Mouse (Mus musculus) megakaryocyte progenitor cell, adult 5-6 weeks (primary cell): ENCODE measurements around the gene Axdnd1. TPM values are rescaled to one million over a fixed set of nuclear protein-coding genes. Genes with fewer than 3 reads are reported as not detected.
"Not testable (repeated sequence)": the region's sequence is repeated elsewhere in the genome, so short reads cannot be mapped to it uniquely, and the experiment has no call there.

ENCODE experiments used
- ATAC-seq: replicated peaks from 2 replicates; pipeline ENCODE4 v1.8.0; 2016; ENCODE audit warnings: mild to moderate bottlenecking, moderate TSS enrichment, inconsistent platforms; ENCODE audit not compliant: poor library complexity
- total RNA-seq, 2 experiments: library from RNA; stranded (forward) in 1 of 2; stranded (reverse) in 1 of 2; fragments of 157-497, 149-512 nt in 1 of 2; fragments of 200-1000 nt in 1 of 2; gene quantifications; 2 replicates each; pipeline versions ENCODE4 v1.2.3 to v1.2.4; 2015 to 2017

Axdnd1 gene
- total RNA-seq, 2 experiments from 2014 or later = 0.52 TPM; not detected in 1

DNA sequence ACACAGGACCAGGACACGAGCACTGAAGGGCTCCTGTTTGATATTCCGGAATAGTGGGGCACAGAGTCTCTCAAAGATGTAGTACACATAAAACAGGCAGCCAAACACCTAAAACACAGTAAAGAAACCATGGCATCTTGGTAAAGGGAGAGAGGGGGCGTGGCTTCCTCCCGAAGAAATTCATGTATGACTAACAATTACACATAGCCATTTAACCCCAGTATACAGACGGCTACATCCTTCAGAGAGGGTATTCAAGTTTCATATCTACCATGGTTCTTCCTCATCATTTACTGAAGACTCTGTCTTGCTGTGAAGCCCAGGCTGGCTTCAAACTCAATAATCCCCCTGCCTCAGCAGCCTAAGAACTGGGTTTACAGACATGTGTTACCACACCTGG lies 16.8 kb upstream of the Axdnd1 start:
- no peak for ATAC-seq

DNA sequence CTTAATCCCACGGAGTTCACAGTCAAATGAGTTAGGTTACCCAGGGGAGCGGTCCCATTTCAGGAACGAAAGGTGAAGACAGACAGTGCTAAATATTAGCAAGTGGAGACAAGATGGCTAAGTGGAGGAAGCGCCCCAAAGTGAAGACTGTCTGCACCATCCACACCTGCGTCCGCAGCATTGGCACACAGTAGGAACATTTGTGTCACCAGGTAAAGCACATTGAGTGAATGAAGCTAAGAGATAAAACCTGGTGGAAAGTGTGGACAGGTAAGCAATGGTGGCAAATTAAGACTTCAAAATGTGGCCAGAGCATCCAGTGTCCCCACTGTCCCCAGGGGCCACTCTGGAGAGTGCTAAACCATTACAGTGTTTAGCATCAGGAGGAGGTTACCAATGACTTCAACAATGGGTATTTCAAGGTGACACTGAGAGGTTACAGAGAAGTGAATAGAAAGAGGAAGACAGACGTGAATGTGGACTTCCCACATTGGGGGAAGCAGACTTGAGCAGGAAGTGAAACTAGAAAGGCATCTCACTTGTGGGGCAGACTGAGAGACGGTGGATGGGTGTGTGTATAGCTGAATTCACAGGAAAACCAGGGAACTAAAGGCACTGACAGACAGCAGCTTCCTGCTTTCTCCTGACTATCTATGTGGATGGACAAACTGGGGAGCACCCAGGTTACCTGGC lies 16.2 kb upstream of the Axdnd1 start:
- peak; percentile 99 for ATAC-seq

DNA sequence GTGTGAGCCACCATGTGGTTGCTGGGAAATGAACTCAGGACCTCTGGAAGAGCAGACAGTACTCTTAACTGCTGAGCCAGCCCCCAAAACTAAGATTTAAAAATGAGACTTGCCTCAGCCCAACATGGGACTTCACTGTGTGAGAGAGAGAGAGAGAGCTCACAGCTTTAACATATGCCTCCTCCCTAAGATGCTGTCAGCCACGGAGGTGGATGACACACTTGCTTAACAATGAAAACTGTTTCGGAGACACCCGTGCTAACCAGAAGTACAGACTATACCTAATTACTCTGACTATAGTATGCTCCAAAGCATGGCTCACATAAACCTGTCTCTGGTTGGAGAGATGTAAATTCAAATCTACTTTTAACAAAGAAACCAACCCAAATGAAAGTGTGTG lies 12.5 kb upstream of the Axdnd1 start:
- no peak for ATAC-seq

DNA sequence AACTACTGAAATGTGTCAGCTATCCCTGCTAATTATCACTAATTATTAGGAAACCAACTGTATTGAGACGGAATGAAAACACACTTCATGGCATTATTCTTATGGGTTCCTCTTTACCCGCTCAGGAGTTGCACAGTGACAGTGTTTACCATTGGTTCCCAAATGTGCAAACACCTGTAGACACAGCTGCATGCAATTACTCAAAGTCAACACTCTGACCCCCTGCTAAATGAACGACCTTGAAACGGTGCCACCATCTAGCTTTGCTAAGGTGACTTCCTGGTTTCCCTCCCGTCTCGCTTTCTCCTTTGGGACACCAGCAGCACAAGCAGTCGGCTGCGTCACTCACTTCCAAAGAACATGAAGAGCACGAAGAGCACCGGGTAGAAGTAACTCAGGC lies 11.5 kb upstream of the Axdnd1 start:
- ATAC-seq = no peak

DNA sequence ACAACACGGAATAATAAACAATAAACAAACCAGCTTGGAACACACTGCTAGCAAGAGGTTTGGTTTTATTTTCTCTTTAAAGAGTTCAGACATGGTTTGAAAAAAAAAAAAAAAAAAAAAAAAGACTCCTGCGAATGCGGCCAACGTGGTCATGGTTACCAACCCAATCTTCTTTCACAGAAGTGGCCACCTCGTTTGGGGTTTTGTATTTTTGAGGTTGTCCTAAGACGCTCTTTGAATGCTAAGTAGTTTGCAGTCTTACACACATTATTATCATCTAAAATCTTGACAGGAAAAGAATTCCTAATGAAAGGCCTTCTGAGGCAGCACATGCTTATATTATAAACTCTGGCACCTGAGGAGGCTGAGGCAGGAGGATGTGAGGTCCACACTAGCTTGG lies 7.5 kb upstream of the Axdnd1 start:
- no peak for ATAC-seq

DNA sequence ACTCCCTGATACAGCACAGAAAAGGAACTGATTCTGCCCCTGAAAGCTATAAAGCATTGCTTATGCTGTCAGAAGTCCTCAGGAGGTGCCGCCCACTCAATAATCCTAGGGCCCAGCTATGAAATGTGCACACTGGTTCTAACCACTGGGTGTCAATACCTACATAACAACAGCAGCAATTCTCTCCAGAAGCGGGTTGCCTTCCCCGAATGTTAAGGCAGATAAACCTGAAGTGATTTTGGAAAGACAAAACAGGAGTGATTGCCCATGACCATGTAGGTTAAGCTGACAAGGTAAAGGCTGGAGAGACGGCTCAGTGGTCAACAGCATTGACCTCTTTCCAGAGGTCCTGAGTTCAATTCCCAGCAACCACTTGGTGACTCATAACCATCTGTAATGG lies 4.8 kb upstream of the Axdnd1 start:
- no peak for ATAC-seq

DNA sequence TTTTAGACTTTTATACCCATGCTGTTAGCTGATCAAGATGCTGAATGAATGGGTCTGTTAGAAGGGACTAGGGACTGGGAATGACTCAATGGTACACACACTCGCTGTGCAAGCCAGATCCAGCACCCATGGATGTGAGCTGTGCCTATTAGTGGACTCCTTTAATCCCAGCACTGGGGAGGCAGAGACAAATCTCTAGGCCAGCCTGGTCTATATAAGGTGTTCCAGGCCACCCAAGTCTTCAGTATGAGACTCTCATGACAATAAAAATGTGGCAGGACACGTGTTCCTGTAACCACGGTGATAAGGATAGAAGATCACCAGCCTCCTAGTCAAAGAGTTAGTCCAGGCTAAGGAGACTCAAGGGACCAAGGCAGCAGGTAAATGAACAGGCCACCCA lies 3.1 kb upstream of the Axdnd1 start:
- no peak for ATAC-seq

DNA sequence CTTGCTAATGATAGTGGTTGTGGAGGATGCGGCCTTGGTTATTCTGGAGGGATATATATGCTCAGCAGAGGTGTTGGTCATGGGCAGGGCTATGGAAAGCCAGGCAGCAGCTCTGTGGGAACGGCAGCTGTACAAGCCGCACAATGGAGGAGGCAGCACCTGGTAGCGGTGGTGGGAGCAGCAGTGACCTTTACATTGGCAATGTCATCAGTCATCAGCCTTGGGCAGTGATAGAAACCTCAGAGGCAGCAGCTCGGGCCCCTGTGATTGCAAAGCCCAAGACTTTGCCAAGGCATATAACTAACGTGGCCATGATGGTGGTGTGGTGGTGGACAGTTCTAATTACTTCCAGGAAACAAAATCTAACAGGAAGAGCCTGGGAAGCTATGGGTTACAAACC lies 2.5 kb upstream of the Axdnd1 start:
- no peak for ATAC-seq

DNA sequence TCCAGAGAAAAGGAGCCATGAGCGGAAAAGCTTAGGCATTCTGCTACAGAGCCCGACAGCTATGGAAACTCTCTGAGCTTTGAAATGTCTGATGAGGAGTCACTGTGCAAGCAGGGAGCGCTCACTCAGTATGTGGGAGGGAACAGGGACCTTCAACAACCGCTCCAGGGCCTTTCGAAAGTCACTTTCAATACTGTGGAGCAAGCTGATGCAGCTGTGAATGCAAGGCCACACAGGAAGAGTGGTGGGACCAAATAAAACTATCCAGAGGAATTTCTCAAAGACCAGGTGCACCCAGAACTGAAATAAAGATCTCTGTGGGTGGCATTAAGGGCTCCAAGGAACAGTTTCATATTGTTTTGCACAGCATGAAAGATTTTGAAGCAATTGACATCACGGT lies 1.9 kb upstream of the Axdnd1 start:
- ATAC-seq = no peak

DNA sequence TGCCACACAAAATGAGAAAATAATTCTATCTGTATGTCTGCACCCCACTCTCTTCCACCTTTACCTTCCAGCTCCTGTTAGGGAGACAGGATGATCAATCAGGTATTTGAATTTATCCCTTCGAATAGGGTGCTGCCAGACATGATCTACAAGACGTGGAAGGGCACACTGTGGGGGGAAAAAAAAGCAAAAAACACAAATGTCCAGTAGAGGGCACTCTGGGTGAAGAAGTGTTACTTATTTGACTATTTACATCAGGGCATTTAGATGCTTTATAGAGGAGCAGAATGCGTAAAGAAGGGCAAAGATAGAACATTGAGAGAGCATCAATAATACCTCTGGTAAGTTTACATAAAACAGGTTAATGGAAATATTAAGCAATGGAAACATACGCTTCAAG lies 2.8 kb downstream of the Axdnd1 start:
- ATAC-seq = peak; percentile 47

DNA sequence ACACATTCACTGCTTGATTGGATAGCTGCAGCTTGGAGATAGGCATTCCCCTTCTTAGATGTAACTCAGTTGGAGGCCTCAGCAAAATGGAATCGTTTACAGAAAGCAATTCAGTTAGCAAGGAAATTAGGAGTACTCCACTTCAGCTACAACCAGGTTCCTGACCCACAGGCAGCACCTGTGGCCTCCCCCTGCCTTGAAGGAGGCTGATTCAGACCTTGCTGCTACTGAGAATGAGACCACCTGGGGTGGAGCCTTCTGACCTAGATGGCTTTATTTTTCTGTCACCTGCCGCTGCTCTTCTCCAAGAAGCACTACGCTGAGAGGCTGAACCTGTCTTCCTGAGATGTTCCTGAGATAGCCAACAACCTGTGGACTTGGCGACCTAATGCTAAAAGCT lies 12.4 kb downstream of the Axdnd1 start:
- no peak for ATAC-seq

DNA sequence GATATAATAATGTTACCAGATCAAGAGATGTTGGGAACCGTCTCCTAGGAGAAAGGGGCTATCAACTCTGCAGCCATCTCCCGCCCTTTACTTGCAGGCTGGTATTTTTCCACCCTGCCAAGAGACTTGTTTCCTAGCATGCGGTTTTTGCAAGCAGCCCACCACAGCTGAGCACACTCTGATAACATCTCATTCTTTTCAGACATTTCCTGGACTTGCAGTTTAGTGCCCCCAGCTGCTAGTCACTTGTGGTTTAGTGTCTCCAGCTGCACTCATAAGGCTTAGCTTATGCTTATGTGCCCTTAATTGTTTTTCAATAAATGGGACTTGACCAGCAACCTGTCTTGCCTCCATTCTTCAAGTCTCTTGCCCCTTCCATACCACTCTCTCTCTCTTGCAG lies 13.0 kb downstream of the Axdnd1 start:
- ATAC-seq = peak; percentile 94

DNA sequence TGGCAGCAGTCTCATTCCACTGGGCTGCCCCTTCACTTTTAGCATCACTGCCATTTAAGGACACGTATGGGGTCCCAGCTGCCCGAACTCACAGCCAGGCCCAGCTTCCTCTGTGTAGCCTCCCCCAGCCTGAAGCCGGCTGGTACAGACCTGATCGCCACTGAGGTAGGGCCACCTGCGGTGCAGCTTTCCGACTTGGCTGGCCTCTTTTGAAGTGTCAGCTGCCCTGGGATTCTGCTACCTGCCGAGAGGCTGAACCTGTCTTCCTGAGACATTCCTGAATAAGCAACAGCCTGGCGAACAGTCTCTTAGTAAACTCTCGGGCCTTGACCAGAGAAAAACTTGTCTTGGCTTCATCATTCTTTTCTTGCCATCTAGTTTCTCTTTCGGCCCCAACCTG lies 17.7 kb downstream of the Axdnd1 start:
- no peak for ATAC-seq

DNA sequence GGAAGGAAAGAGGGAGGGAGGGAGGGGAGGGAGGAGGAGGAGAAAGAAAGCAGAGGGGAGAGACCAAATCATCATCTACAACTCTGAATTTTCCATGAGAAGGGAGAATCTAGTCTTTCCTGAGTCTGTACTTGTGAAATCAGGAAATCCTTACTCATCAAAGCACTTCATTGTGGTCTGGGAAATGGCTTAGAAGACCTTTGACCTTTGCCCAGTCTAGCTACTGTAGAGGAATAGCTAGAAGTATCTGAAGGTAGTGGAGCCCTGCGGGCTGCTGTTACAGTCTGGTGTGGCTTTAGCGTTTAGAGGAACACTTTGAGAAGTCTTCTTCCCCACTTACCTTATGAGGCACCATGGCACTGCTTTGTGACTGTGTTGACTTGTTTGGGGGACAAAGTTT lies 18.5 kb downstream of the Axdnd1 start:
- no peak for ATAC-seq

DNA sequence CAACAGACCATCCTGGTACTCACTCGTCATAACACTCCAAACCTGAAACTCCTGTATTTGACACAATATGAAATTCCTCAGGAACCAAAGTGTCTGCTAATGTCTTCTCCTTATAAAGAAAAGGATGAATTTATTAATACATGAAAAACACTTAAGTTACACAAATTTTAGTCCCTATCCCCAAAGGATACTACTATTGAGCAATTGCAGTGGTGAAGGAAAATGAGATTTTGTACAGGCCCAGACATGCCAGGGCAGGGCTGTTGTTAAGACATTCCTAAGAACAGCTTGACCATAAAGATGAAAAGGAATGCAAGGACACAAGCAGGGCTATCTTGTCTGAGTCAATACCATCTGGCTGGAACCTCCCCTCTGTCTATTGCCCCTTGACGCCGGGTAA lies 20.8 kb downstream of the Axdnd1 start:
- not testable (repeated sequence) for ATAC-seq

DNA sequence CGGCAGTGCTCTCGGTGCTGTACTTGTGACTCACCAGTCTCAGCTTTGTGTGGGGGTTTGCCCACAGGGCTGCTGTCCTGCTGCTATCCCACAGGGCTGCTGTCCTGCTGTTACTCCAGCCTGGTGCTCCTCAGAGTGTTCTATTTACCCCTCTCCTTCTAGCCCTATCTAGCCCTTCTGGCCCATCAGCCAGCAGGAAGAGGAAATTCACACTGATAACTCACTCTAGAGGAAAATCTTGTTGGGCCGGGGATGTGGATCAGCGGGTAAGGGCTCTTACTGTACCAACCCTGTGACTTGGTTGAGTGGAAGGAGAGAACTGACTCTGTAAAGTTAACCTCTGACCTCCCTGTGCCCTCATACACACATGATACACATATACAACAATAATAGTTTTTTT lies 27.8 kb downstream of the Axdnd1 start:
- ATAC-seq = no peak

DNA sequence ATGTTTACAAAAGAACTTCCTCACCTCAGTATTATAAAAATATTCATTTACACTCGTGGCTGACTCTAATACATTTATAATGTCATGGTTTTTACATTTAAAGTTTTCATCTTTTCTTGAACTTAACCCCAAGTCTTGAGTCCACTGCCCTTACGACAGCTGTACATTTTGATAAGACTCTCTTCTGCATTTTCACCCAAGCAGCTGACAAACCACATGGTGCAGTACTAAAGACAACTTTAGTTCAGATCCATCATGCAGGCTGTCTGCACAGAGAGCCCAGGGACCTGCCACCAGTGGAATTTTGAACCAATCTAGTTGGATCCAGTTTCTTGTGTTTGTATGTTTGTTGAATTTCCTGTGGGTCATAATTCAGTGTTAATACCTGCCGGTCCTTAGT lies 34.1 kb downstream of the Axdnd1 start:
- peak; percentile 85 for ATAC-seq

DNA sequence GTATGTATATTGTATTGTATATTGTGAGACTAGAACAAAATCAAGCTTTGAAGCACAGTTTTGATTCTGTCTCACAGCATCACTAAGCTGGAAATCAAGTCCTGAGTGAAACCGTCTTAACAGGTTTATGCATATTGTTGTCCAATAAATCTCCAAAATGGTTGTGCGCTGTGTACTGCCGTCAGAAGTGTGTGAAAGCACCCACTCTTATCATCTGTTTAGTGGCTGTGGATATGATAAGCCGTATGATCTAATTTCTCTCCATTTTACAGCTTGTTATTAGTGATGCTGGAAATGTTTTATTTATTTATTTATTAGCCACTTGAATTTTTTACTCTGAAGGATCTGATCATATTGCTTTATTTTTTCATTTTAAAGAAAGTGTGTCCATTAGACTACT lies 34.7 kb downstream of the Axdnd1 start:
- ATAC-seq = no peak

DNA sequence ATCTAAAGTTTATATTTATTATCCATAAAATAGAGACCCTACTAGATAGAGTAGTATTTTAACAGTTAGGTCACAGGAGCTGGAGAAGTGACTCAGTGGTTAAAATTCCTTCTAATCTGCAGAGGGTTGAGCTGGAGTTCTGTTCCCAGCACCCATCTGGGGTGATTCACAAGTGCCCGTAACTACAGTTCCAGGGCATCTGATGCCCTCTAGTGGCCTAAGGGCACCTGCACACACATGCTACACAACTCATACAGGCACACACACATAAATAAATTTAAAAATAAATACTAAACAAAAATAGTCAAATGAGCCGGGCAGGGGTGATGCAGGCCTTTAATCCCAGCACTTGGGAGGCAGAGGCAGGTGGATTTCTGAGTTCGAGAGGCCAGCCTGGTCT lies 39.7 kb downstream of the Axdnd1 start:
- ATAC-seq = no peak

DNA sequence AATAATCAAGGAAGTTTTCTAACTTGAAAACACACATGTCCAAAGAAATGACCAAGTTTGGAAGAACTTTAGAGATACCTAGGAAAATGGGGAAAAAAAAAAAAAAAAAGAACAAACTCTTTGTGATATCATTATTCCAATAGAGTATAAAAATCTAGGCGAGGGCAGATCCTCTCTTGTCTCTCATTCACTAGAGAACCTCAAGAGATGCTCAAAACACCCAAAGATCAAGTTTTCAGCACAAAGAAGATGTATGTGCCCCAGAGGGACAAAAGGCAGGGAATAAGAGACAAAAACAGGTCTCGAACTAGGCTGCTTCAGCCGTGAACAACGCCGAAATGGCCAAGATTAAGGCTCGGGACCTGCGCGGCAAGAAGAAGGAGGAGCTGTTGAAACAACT lies 55.2 kb downstream of the Axdnd1 start, which contains the start of gene Gm2000:
TSS of gene Gm2000 (plus strand) at position 301 of the 400 bp plus-strand sequence.
- no peak for ATAC-seq

DNA sequence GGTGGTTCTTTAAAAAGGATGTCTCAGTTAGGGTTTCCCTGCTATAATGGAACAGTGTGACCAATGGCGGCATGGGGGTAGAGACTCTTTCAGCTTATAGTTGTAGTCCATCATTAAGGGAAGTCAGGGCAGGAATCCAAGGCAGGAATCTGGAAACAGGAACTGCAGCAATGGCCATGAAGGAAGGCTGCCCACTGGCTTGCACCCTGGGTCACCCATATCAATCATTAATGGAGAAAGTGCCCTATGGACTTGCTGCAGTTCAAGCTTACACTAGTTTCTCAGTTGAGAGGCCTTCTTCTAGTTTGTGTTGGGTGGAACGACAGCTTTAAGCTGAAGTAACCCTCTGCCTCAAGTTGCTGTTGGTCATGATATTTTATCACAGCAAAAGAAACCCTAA lies 68.5 kb downstream of the Axdnd1 start:
- no peak for ATAC-seq

DNA sequence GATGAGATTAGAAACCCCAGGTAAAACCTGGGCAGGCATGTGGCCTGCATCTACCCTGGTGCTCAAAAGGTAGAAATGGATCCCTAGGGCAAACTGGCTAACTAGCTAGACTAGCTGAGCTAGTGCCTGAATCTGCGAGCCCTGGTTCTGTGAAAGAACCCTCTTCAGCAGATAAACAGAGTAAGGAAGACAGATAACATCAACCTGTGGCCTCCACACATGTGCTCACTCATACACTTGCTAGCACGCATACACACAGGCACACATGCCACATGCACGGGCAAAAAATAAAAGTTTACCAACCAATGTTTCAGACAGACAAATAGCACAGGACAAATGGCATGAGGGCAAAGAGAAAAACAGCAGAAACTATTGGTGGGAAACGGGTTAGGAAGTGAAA lies 70.5 kb downstream of the Axdnd1 start:
- ATAC-seq = no peak

DNA sequence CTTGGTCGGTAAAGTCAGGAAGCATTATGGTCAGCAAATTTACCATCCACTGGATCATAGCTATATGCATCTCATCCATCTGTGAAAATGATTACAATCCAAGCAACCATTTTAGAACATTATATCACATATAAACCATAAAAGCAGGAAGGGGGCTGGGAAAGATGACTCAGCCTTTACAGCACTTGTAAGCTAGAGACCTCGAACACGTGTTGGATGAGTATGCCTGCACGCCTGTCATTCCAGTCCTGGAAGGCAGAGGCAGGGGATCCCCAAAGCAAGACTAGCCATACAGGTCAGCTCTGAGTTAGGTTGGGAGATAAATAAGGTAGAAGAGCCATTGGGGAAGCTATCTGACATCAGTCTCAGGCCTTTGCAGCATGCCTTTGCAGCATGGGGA lies 71.9 kb downstream of the Axdnd1 start:
- no peak for ATAC-seq
